Mouse (Mus musculus) skeletal muscle tissue, adult 2 months (tissue): ENCODE results near the gene Tmem234.

Source experiments
- DNase-seq: peaks from one replicate; pipeline ENCODE4 v3.0.0-alpha.2; 2012; ENCODE audit warnings: low read depth, low spot score

The Tmem234 gene

GRCm38 (mm10) chr4:129578466-129578865 is 22.0 kb upstream of the Tmem234 start, which contains the start of gene Fam167b:
Fam167b (minus strand) TSS chr4:129578549.
- DNase-seq: no peak

- DNase-seq: no peak
Observed at GRCm38 (mm10) chr4:129580347-129580746, 20.1 kb upstream of the Tmem234 start.

GRCm38 (mm10) chr4:129582251-129582650 is 18.2 kb upstream of the Tmem234 start:
- DNase-seq: no peak

GRCm38 (mm10) chr4:129584370-129584769 is 16.1 kb upstream of the Tmem234 start:
- DNase-seq: no peak

- peak; percentile 60 for DNase-seq
Observed at GRCm38 (mm10) chr4:129584884-129585608, 15.4 kb upstream of the Tmem234 start.

- no peak for DNase-seq
Observed at GRCm38 (mm10) chr4:129585773-129586172, 14.7 kb upstream of the Tmem234 start.

- no peak for DNase-seq
Observed at GRCm38 (mm10) chr4:129586943-129587342, 13.5 kb upstream of the Tmem234 start.

GRCm38 (mm10) chr4:129588865-129589264 is 11.6 kb upstream of the Tmem234 start:
- DNase-seq: no peak

- peak; percentile 83 for DNase-seq
Observed at GRCm38 (mm10) chr4:129608426-129609025, 8.1 kb downstream of the Tmem234 start.

GRCm38 (mm10) chr4:129609139-129609631 is 8.7 kb downstream of the Tmem234 start:
- no peak for DNase-seq

GRCm38 (mm10) chr4:129610026-129610425 is 9.6 kb downstream of the Tmem234 start:
- no peak for DNase-seq

- no peak for DNase-seq
Observed at GRCm38 (mm10) chr4:129610472-129610871, 10.0 kb downstream of the Tmem234 start.

- DNase-seq: no peak
Observed at GRCm38 (mm10) chr4:129614093-129614492, 13.6 kb downstream of the Tmem234 start, which contains the start of gene Dcdc2b. Dcdc2b (minus strand) TSS chr4:129614257.

GRCm38 (mm10) chr4:129615801-129616290 is 15.4 kb downstream of the Tmem234 start:
- no peak for DNase-seq

- no peak for DNase-seq
Observed at GRCm38 (mm10) chr4:129616631-129617030, 16.2 kb downstream of the Tmem234 start.

GRCm38 (mm10) chr4:129617121-129617641 is 16.7 kb downstream of the Tmem234 start:
- DNase-seq: no peak

- DNase-seq: no peak
Observed at GRCm38 (mm10) chr4:129618031-129618430, 17.6 kb downstream of the Tmem234 start.

GRCm38 (mm10) chr4:129618786-129619691 is 18.6 kb downstream of the Tmem234 start, which contains the start of gene Iqcc:
Iqcc (minus strand) TSS chr4:129619099.
- DNase-seq: peak; percentile 97

- DNase-seq: no peak
Observed at GRCm38 (mm10) chr4:129620419-129621282, 20.2 kb downstream of the Tmem234 start.

- peak; percentile 82 for DNase-seq
Observed at GRCm38 (mm10) chr4:129621283-129621841, 20.9 kb downstream of the Tmem234 start.
